Mouse (Mus musculus) thymus, adult 2 months (tissue): ENCODE data around the gene Dstyk.

Experiments used
- CTCF ChIP-seq: fragments of 200-500 bp; IDR thresholded peaks from 2 replicates; pipeline ENCODE4 v1.5.1; 2012; ENCODE audit warnings: mild to moderate bottlenecking, control low read depth, low read length, moderate library complexity, borderline replicate concordance; ENCODE audit not compliant: control insufficient read depth, poor library complexity, insufficient read depth; ENCODE audit errors: extremely low read depth
- POLR2A ChIP-seq: fragments of 200-500 bp; IDR thresholded peaks from 2 replicates; pipeline ENCODE4 v1.6.1; 2012; ENCODE audit warnings: mild to moderate bottlenecking, low read length, control low read depth, moderate library complexity; ENCODE audit not compliant: control insufficient read depth, poor library complexity, insufficient read depth; ENCODE audit errors: extremely low read depth

GRCm38 (mm10) chr1:132396705-132397104, 20.6 kb upstream of the Dstyk start:
- TF ChIP-seq POLR2A (no peak), CTCF (no peak)
